Mouse (Mus musculus): ENCODE measurements around the gene Blvrb. TPM values are rescaled to one million over a fixed set of nuclear protein-coding genes. Genes with fewer than 3 reads are reported as not detected.
"Not testable (repeated sequence)": the region's sequence is repeated elsewhere in the genome, so short reads cannot be mapped to it uniquely, and the experiment has no call there.

Blvrb gene
- total RNA-seq, 2 experiments from 2014 or later, result 16.1 to 22.6 TPM

GRCm38 (mm10) chr7:27480506-27480905, 32.7 kb downstream of the Blvrb start:
- DNase-seq (ENCODE audit: extremely low spot score in 1 of 2, low spot score in 1 of 2), result no peak

GRCm38 (mm10) chr7:27480927-27481626, 33.3 kb downstream of the Blvrb start:
- no peak for DNase-seq (ENCODE audit: extremely low spot score in 1 of 2, low spot score in 1 of 2)

- peak; percentile 38 to 40 for DNase-seq (ENCODE audit: extremely low spot score in 1 of 2, low spot score in 1 of 2)
Observed at GRCm38 (mm10) chr7:27481627-27481969, 33.8 kb downstream of the Blvrb start.

GRCm38 (mm10) chr7:27483860-27484259, 36.1 kb downstream of the Blvrb start:
- DNase-seq (ENCODE audit: extremely low spot score in 1 of 2, low spot score in 1 of 2), result no peak

- no peak for DNase-seq (ENCODE audit: extremely low spot score in 1 of 2, low spot score in 1 of 2)
Observed at GRCm38 (mm10) chr7:27486102-27486769, 38.5 kb downstream of the Blvrb start.

- peak; percentile 94 for DNase-seq (ENCODE audit: extremely low spot score in 1 of 2, low spot score in 1 of 2)
Observed at GRCm38 (mm10) chr7:27486770-27487697, 39.3 kb downstream of the Blvrb start, which contains the start of gene Sertad1. Gene Sertad1, plus strand, starts transcription at chr7:27486910.

GRCm38 (mm10) chr7:27487740-27488268, 40.0 kb downstream of the Blvrb start:
- peak in 1 of 2 experiments; percentile 54 for DNase-seq (ENCODE audit: extremely low spot score in 1 of 2, low spot score in 1 of 2)

- no peak for DNase-seq (ENCODE audit: extremely low spot score in 1 of 2, low spot score in 1 of 2)
Observed at GRCm38 (mm10) chr7:27489270-27489869, 41.6 kb downstream of the Blvrb start.

GRCm38 (mm10) chr7:27490227-27490542, 42.4 kb downstream of the Blvrb start:
- no peak for DNase-seq (ENCODE audit: extremely low spot score in 1 of 2, low spot score in 1 of 2)

GRCm38 (mm10) chr7:27490543-27491329, 43.0 kb downstream of the Blvrb start:
- peak; percentile 86 for DNase-seq (ENCODE audit: extremely low spot score in 1 of 2, low spot score in 1 of 2)

- no peak for DNase-seq (ENCODE audit: extremely low spot score in 1 of 2, low spot score in 1 of 2)
Observed at GRCm38 (mm10) chr7:27491856-27492255, 44.1 kb downstream of the Blvrb start.

- no peak for DNase-seq (ENCODE audit: extremely low spot score in 1 of 2, low spot score in 1 of 2)
Observed at GRCm38 (mm10) chr7:27493022-27493421, 45.2 kb downstream of the Blvrb start.

GRCm38 (mm10) chr7:27493450-27493849, 45.7 kb downstream of the Blvrb start:
- DNase-seq (ENCODE audit: extremely low spot score in 1 of 2, low spot score in 1 of 2), result no peak

GRCm38 (mm10) chr7:27494659-27495367, 47.0 kb downstream of the Blvrb start:
- not testable (repeated sequence) for DNase-seq (ENCODE audit: extremely low spot score in 1 of 2, low spot score in 1 of 2)

GRCm38 (mm10) chr7:27499036-27499435, 51.3 kb downstream of the Blvrb start, which contains the start of gene Prx:
Gene Prx, plus strand, starts transcription at chr7:27499324.
- DNase-seq (ENCODE audit: extremely low spot score in 1 of 2, low spot score in 1 of 2), result no peak

- DNase-seq (ENCODE audit: extremely low spot score in 1 of 2, low spot score in 1 of 2), result no peak
Observed at GRCm38 (mm10) chr7:27501620-27502019, 53.8 kb downstream of the Blvrb start.

GRCm38 (mm10) chr7:27506765-27507370, 59.1 kb downstream of the Blvrb start:
- no peak for DNase-seq (ENCODE audit: extremely low spot score in 1 of 2, low spot score in 1 of 2)

Data from layer of hippocampus, postnatal 25 days (tissue).